Mouse (Mus musculus): ENCODE measurements around the gene Hid1. TPM values are rescaled to one million over a fixed set of nuclear protein-coding genes. Genes with fewer than 3 reads are reported as not detected.

Hid1 gene
- polyA plus RNA-seq, 1 experiment, result 14.4 TPM

DNA sequence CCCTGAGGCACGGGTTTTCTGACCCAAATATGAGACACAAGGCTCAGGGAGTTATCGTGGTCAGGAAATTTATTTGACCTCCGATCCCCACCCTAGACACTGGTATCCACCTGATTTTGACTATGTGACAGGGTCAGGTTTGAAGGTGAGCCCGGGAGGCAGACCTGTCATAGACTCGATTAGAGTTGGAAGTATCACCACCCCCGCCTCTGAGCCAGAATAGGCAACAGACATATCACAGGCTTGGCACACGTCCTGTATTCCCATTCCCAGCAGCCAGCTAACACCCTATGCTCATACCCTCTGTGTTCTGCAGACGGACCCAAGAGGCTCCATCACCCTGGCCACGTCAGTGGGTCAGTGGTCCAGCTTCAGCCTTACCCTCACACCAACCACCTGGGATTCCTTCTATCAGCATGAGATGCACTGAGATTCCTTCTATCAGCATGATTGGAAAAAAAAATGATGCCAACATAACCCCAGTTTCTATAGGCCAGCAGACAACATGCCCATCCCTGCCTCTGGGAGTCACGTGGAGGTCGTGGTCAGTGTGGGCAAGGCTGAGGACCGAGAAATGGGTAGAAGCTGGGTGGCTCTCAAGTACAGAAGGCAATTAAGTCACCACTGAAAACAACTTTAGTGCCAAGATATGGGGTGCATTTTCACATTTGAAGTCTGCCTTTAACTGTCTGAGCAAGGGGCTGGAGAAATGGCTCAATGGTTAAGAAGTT lies 7.3 kb upstream of the Hid1 start:
- TF ChIP-seq CTCF (IDR thresholded peaks at IDR 0.05; ENCODE audit: control insufficient read depth, insufficient read depth, insufficient read length) (no peak), USF1 (IDR thresholded peaks at IDR 0.05; ENCODE audit: low read depth) (peak; percentile 94)

DNA sequence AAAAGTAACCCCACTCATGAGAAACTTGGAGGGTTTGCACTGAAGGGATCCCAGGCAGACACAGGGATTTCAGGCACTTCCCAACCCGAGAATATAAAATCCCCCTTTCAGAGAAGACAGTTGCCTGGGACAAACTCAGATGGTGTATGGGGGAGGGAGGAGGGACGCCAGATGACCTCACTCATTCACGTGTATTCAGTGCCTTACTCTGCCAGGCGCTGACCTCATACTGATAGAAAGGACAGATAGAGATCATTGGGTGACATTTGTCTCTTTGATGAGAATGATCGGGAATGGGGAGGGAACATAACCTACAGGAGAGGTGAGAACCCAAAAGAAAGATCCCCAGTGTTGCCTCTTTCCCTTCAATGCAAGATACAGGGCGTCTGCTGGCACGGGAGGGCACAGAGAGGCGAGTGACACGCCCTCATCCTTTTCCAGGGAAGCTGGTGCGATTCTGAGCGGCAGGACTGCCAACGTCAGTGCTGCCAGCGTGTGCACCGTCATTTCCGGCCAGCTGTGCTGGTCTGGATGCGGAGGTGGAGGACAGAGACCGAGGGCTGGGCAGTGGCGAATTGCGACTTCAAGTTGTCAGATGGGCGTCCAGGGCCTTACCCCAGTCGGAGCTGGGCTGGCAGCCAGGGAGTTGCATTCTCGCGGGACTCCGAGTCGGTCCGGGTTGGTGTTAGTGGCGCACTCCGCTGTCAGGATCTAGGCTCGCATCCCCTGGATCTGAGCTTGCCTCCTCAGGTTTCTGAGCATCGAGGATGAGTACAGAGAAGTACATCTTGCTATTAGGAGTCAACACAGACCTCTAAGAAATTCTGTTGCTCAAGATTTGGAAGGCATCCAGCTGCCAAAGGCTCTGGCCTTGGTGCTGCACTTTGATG lies 6.5 kb upstream of the Hid1 start:
- Histone ChIP-seq H3K4me3 (ENCODE audit: insufficient read depth, poor library complexity, severe bottlenecking) (no peak overlapping the region), H3K27me3 (ENCODE audit: control insufficient read depth, insufficient read depth, insufficient read length) (no peaks in the 10 kb centered on the region), H3K36me3 (ENCODE audit: control insufficient read depth, insufficient read depth) (no peaks in the 10 kb centered on the region), H3ac (ENCODE audit: control insufficient read depth, insufficient read length, low read depth) (peak overlapping the region; percentile 32), H3K79me2 (ENCODE audit: control insufficient read depth, insufficient read depth) (no peaks in the 10 kb centered on the region), H3K79me3 (ENCODE audit: low read depth) (no peaks in the 10 kb centered on the region)
- peak; percentile 74 for TF ChIP-seq MYOD1 (IDR thresholded peaks at IDR 0.05; ENCODE audit: control insufficient read depth, insufficient read length, low read depth)
- no peak for TF ChIP-seq CTCF (IDR thresholded peaks at IDR 0.05; ENCODE audit: control insufficient read depth, insufficient read depth, insufficient read length)
- no peak for TF ChIP-seq USF1 (IDR thresholded peaks at IDR 0.05; ENCODE audit: low read depth)
- peak; percentile 20 for TF ChIP-seq CEBPB (IDR thresholded peaks at IDR 0.05; ENCODE audit: low read depth)
- TF ChIP-seq MAX (IDR thresholded peaks at IDR 0.05), result peak; percentile 61

More for the DNA sequence above, 7.3 kb upstream of the Hid1 start:
- Histone ChIP-seq H3K79me3 (ENCODE audit: low read depth) (no peaks in the 10 kb centered on the region), H3ac (ENCODE audit: control insufficient read depth, insufficient read length, low read depth) (no peak overlapping the region), H3K27me3 (ENCODE audit: control insufficient read depth, insufficient read depth, insufficient read length) (no peaks in the 10 kb centered on the region), H3K36me3 (ENCODE audit: control insufficient read depth, insufficient read depth) (no peaks in the 10 kb centered on the region), H3K79me2 (ENCODE audit: control insufficient read depth, insufficient read depth) (no peaks in the 10 kb centered on the region), H3K4me3 (ENCODE audit: insufficient read depth, poor library complexity, severe bottlenecking) (no peak overlapping the region)

DNA sequence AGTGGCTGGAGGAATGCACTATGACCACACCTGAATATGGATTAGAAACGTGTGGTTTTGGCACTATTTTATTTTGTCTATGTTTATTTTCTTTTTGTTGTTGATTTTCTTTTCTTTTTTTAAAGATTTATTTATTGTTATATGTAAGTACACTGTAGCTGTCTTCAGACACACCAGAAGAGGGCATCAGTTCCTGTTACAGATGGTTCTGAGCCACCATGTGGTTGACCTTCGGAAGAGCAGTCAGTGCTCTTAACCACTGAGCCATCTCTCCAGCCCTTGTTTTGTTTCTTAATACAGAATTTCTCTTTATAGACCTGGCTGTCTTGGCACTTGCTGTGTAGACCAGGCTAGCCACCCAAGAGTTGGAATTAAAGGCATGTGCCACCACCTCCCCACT lies 5.2 kb upstream of the Hid1 start:
- Histone ChIP-seq H3K4me3 (ENCODE audit: insufficient read depth, poor library complexity, severe bottlenecking) (no peak overlapping the region), H3ac (ENCODE audit: control insufficient read depth, insufficient read length, low read depth) (no peak overlapping the region), H3K79me2 (ENCODE audit: control insufficient read depth, insufficient read depth) (no peaks in the 10 kb centered on the region), H3K27me3 (ENCODE audit: control insufficient read depth, insufficient read depth, insufficient read length) (no peaks in the 10 kb centered on the region), H3K79me3 (ENCODE audit: low read depth) (no peaks in the 10 kb centered on the region), H3K36me3 (ENCODE audit: control insufficient read depth, insufficient read depth) (no peaks in the 10 kb centered on the region)
- TF ChIP-seq FOSL1 (IDR thresholded peaks at IDR 0.05; ENCODE audit: insufficient read depth, low read length, poor library complexity, severe bottlenecking), result no peak
- no peak for TF ChIP-seq CTCF (IDR thresholded peaks at IDR 0.05; ENCODE audit: control insufficient read depth, insufficient read depth, insufficient read length)
- no peak for TF ChIP-seq USF1 (IDR thresholded peaks at IDR 0.05; ENCODE audit: low read depth)
- TF ChIP-seq MYOG (IDR thresholded peaks at IDR 0.05; ENCODE audit: control insufficient read depth, extremely low read depth, insufficient read length), result no peak
- TF ChIP-seq MAX (IDR thresholded peaks at IDR 0.05), result no peak
- TF ChIP-seq CEBPB (IDR thresholded peaks at IDR 0.05; ENCODE audit: low read depth), result no peak
- TF ChIP-seq MYOD1 (IDR thresholded peaks at IDR 0.05; ENCODE audit: control insufficient read depth, insufficient read length, low read depth), result no peak

DNA sequence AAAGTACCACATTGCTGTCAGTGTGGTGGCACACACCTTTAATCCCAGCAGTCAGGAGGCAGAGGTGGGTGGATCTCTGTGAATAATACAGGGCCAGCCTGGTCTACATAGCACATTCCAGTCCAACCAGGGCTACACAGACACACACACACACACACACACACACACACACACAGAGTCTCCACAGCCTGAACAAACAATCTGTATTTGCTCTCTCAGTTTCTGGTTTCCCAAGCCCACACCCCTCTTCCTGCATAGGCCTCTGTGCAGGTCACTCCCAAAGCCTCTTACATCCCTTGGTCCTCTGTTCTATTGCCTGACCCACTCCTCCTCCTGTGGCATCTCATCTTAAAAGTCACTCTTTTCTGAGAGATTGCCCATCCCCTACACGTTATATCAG lies 4.5 kb upstream of the Hid1 start:
- no peak overlapping the region for H3K4me3 ChIP-seq (ENCODE audit: insufficient read depth, poor library complexity, severe bottlenecking)
- no peaks in the 10 kb centered on the region for H3K27me3 ChIP-seq (ENCODE audit: control insufficient read depth, insufficient read depth, insufficient read length)
- no peaks in the 10 kb centered on the region for H3K79me2 ChIP-seq (ENCODE audit: control insufficient read depth, insufficient read depth)
- no peak overlapping the region for H3ac ChIP-seq (ENCODE audit: control insufficient read depth, insufficient read length, low read depth)
- no peaks in the 10 kb centered on the region for H3K79me3 ChIP-seq (ENCODE audit: low read depth)
- no peaks in the 10 kb centered on the region for H3K36me3 ChIP-seq (ENCODE audit: control insufficient read depth, insufficient read depth)
- TF ChIP-seq MAX (IDR thresholded peaks at IDR 0.05), result no peak
- no peak for TF ChIP-seq MYOG (IDR thresholded peaks at IDR 0.05; ENCODE audit: control insufficient read depth, extremely low read depth, insufficient read length)
- TF ChIP-seq USF1 (IDR thresholded peaks at IDR 0.05; ENCODE audit: low read depth), result no peak
- no peak for TF ChIP-seq CTCF (IDR thresholded peaks at IDR 0.05; ENCODE audit: control insufficient read depth, insufficient read depth, insufficient read length)
- no peak for TF ChIP-seq MYOD1 (IDR thresholded peaks at IDR 0.05; ENCODE audit: control insufficient read depth, insufficient read length, low read depth)
- no peak for TF ChIP-seq FOSL1 (IDR thresholded peaks at IDR 0.05; ENCODE audit: insufficient read depth, low read length, poor library complexity, severe bottlenecking)
- TF ChIP-seq CEBPB (IDR thresholded peaks at IDR 0.05; ENCODE audit: low read depth), result no peak

DNA sequence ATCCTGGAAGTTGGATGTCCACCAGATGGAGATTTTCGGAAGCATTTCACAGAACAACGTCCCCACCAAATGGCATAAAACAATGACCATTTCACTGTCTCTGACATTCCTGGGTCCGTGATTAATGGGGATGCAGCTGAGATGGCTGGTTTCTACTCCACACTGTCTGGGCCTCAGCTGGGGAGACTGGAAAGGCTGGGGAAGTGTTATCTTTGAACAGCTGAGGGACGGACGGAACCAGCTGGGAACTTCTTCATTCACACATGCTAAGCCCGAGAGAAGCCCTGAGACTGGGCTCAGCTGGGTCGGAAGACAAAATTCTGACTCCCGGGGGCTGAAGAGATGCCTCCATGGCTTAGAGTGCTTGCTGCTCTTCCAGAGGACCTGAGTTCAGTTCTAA lies 3.8 kb upstream of the Hid1 start:
- H3K36me3 ChIP-seq (ENCODE audit: control insufficient read depth, insufficient read depth), result no peaks in the 10 kb centered on the region
- H3K4me3 ChIP-seq (ENCODE audit: insufficient read depth, poor library complexity, severe bottlenecking), result no peak overlapping the region
- H3K79me3 ChIP-seq (ENCODE audit: low read depth), result no peaks in the 10 kb centered on the region
- no peaks in the 10 kb centered on the region for H3K79me2 ChIP-seq (ENCODE audit: control insufficient read depth, insufficient read depth)
- no peak for TF ChIP-seq CTCF (IDR thresholded peaks at IDR 0.05; ENCODE audit: control insufficient read depth, insufficient read depth, insufficient read length)
- no peak for TF ChIP-seq MYOG (IDR thresholded peaks at IDR 0.05; ENCODE audit: control insufficient read depth, extremely low read depth, insufficient read length)
- TF ChIP-seq FOSL1 (IDR thresholded peaks at IDR 0.05; ENCODE audit: insufficient read depth, low read length, poor library complexity, severe bottlenecking), result no peak
- no peak for TF ChIP-seq USF1 (IDR thresholded peaks at IDR 0.05; ENCODE audit: low read depth)
- no peak for TF ChIP-seq CEBPB (IDR thresholded peaks at IDR 0.05; ENCODE audit: low read depth)
- TF ChIP-seq MYOD1 (IDR thresholded peaks at IDR 0.05; ENCODE audit: control insufficient read depth, insufficient read length, low read depth), result no peak
- no peak for TF ChIP-seq MAX (IDR thresholded peaks at IDR 0.05)
- H3K27me3 ChIP-seq (ENCODE audit: control insufficient read depth, insufficient read depth, insufficient read length), result no peaks in the 10 kb centered on the region
- no peak overlapping the region for H3ac ChIP-seq (ENCODE audit: control insufficient read depth, insufficient read length, low read depth)

Measured in C2C12 (cell line).